Mouse (Mus musculus) heart, adult 2 months (tissue): ENCODE measurements around the gene Unc5b.

ENCODE experiments used
- CTCF ChIP-seq: fragments of 200-600 bp; IDR thresholded peaks from 2 replicates; pipeline ENCODE4 v1.8.1; 2022; ENCODE audit warnings: antibody characterized with exemption, mild to moderate bottlenecking, moderate library complexity
- POLR2A ChIP-seq: fragments of 200-500 bp; IDR thresholded peaks from 2 replicates; pipeline ENCODE4 v1.6.1; 2011; ENCODE audit warnings: mild to moderate bottlenecking, low read depth, low read length, control low read depth; ENCODE audit not compliant: insufficient read depth

GRCm38 (mm10) chr10:60875011-60875410 is 43.6 kb upstream of the Unc5b start:
- TF ChIP-seq CTCF: no peak
- no peak for TF ChIP-seq POLR2A
